Mouse (Mus musculus): Measurements from ENCODE around the gene Cdk8. TPM values are rescaled to one million over a fixed set of nuclear protein-coding genes. Genes with fewer than 3 reads are reported as not detected.

Gene Cdk8
- polyA plus RNA-seq, 1 experiment: 46.9 TPM

- no peak for DNase-seq
- H3K27me3 ChIP-seq (ENCODE audit: control insufficient read depth, insufficient read depth, low read length): no peaks in the 10 kb centered on the region
- 81% methylated on average over 9 of the region's 9 CpGs for WGBS
- H3K36me3 ChIP-seq (ENCODE audit: control insufficient read depth, insufficient read depth, low read length): no peaks in the 10 kb centered on the region
- no peak overlapping the region for H3K4me3 ChIP-seq (ENCODE audit: control insufficient read depth, insufficient read depth, low read length)
- no peaks in the 10 kb centered on the region for H3K4me1 ChIP-seq (replicated peaks; ENCODE audit: control insufficient read depth, insufficient read depth, low read length)
- TF ChIP-seq CTCF (IDR thresholded peaks at IDR 0.05; ENCODE audit: borderline replicate concordance, control insufficient read depth, extremely low read depth, insufficient read depth, low read length, poor library complexity): no peak
- TF ChIP-seq POLR2A (IDR thresholded peaks at IDR 0.05; ENCODE audit: control insufficient read depth, extremely low read depth, insufficient read depth, low read length, poor library complexity): no peak
- H3K27ac ChIP-seq (ENCODE audit: control insufficient read depth, insufficient read depth, low read length): no peak overlapping the region
Measured at GRCm38 (mm10) chr5:146270593-146270992, 39.6 kb downstream of the Cdk8 start.

GRCm38 (mm10) chr5:146271662-146272061 is 40.6 kb downstream of the Cdk8 start:
- Histone ChIP-seq H3K36me3 (ENCODE audit: control insufficient read depth, insufficient read depth, low read length) (no peaks in the 10 kb centered on the region), H3K27ac (ENCODE audit: control insufficient read depth, insufficient read depth, low read length) (no peak overlapping the region)

GRCm38 (mm10) chr5:146273096-146273495 is 42.1 kb downstream of the Cdk8 start:
- WGBS: 94% methylated on average over 4 of the region's 4 CpGs
- no peak for TF ChIP-seq CTCF (IDR thresholded peaks at IDR 0.05; ENCODE audit: borderline replicate concordance, control insufficient read depth, extremely low read depth, insufficient read depth, low read length, poor library complexity)
- no peak for TF ChIP-seq POLR2A (IDR thresholded peaks at IDR 0.05; ENCODE audit: control insufficient read depth, extremely low read depth, insufficient read depth, low read length, poor library complexity)
- no peak overlapping the region for H3K27ac ChIP-seq (ENCODE audit: control insufficient read depth, insufficient read depth, low read length)
- no peaks in the 10 kb centered on the region for H3K36me3 ChIP-seq (ENCODE audit: control insufficient read depth, insufficient read depth, low read length)
- H3K4me3 ChIP-seq (ENCODE audit: control insufficient read depth, insufficient read depth, low read length): no peak overlapping the region
- no peaks in the 10 kb centered on the region for H3K4me1 ChIP-seq (replicated peaks; ENCODE audit: control insufficient read depth, insufficient read depth, low read length)
- no peak for DNase-seq
- no peaks in the 10 kb centered on the region for H3K27me3 ChIP-seq (ENCODE audit: control insufficient read depth, insufficient read depth, low read length)

More at GRCm38 (mm10) chr5:146271662-146272061, 40.6 kb downstream of the Cdk8 start:
- DNase-seq: no peak
- 98% methylated on average over 5 of the region's 5 CpGs for WGBS
- Histone ChIP-seq H3K4me3 (ENCODE audit: control insufficient read depth, insufficient read depth, low read length) (no peak overlapping the region), H3K27me3 (ENCODE audit: control insufficient read depth, insufficient read depth, low read length) (no peaks in the 10 kb centered on the region), H3K4me1 (replicated peaks; ENCODE audit: control insufficient read depth, insufficient read depth, low read length) (no peaks in the 10 kb centered on the region)
- TF ChIP-seq POLR2A (IDR thresholded peaks at IDR 0.05; ENCODE audit: control insufficient read depth, extremely low read depth, insufficient read depth, low read length, poor library complexity): no peak
- TF ChIP-seq CTCF (IDR thresholded peaks at IDR 0.05; ENCODE audit: borderline replicate concordance, control insufficient read depth, extremely low read depth, insufficient read depth, low read length, poor library complexity): no peak

GRCm38 (mm10) chr5:146274420-146275045 is 43.5 kb downstream of the Cdk8 start:
- no peak for DNase-seq
- no peak overlapping the region for H3K4me3 ChIP-seq (ENCODE audit: control insufficient read depth, insufficient read depth, low read length)
- WGBS: 93% methylated on average over 4 of the region's 4 CpGs

DNA sequence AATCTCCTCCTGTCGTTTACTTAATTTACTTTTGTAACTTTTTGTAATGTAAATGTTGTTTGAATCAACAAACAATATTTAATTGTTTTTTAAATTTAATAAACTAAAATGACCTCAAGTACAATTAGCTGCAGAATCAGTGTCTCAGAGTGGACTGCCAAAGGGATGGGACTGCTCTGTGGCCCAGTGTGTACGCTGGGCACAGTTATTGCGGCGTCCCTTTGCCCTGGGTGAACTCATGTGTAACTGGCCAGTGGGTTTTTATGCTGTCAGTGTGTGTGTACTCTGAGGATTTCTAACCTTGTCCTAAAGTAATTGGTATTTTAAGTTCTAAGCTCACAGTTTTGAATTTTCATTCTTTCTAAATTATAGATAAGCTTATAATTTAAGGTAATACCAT is 46.5 kb downstream of the Cdk8 start:
- no peak overlapping the region for H3K27ac ChIP-seq (ENCODE audit: control insufficient read depth, insufficient read depth, low read length)
- H3K36me3 ChIP-seq (ENCODE audit: control insufficient read depth, insufficient read depth, low read length): no peaks in the 10 kb centered on the region
- no peaks in the 10 kb centered on the region for H3K27me3 ChIP-seq (ENCODE audit: control insufficient read depth, insufficient read depth, low read length)
- TF ChIP-seq CTCF (IDR thresholded peaks at IDR 0.05; ENCODE audit: borderline replicate concordance, control insufficient read depth, extremely low read depth, insufficient read depth, low read length, poor library complexity) (no peak), POLR2A (IDR thresholded peaks at IDR 0.05; ENCODE audit: control insufficient read depth, extremely low read depth, insufficient read depth, low read length, poor library complexity) (no peak)
- no peak for DNase-seq
- no peak overlapping the region for H3K4me3 ChIP-seq (ENCODE audit: control insufficient read depth, insufficient read depth, low read length)
- H3K4me1 ChIP-seq (replicated peaks; ENCODE audit: control insufficient read depth, insufficient read depth, low read length): peaks cover 3% of the 10 kb centered on the region; the same call in 1 of the 2 replicates
- 96% methylated on average over 4 of the region's 4 CpGs for WGBS

More at GRCm38 (mm10) chr5:146274420-146275045, 43.5 kb downstream of the Cdk8 start:
- Histone ChIP-seq H3K4me1 (replicated peaks; ENCODE audit: control insufficient read depth, insufficient read depth, low read length) (no peaks in the 10 kb centered on the region), H3K27ac (ENCODE audit: control insufficient read depth, insufficient read depth, low read length) (no peak overlapping the region), H3K27me3 (ENCODE audit: control insufficient read depth, insufficient read depth, low read length) (no peaks in the 10 kb centered on the region), H3K36me3 (ENCODE audit: control insufficient read depth, insufficient read depth, low read length) (no peaks in the 10 kb centered on the region)
- no peak for TF ChIP-seq CTCF (IDR thresholded peaks at IDR 0.05; ENCODE audit: borderline replicate concordance, control insufficient read depth, extremely low read depth, insufficient read depth, low read length, poor library complexity)
- no peak for TF ChIP-seq POLR2A (IDR thresholded peaks at IDR 0.05; ENCODE audit: control insufficient read depth, extremely low read depth, insufficient read depth, low read length, poor library complexity)

GRCm38 (mm10) chr5:146280012-146280411 is 49.0 kb downstream of the Cdk8 start:
- H3K4me1 ChIP-seq (replicated peaks; ENCODE audit: control insufficient read depth, insufficient read depth, low read length): peaks cover 3% of the 10 kb centered on the region; the same call in 1 of the 2 replicates
- no peak overlapping the region for H3K27ac ChIP-seq (ENCODE audit: control insufficient read depth, insufficient read depth, low read length)
- H3K36me3 ChIP-seq (ENCODE audit: control insufficient read depth, insufficient read depth, low read length): peaks cover 5% of the 10 kb centered on the region; the same call in 1 of the 2 replicates
- TF ChIP-seq POLR2A (IDR thresholded peaks at IDR 0.05; ENCODE audit: control insufficient read depth, extremely low read depth, insufficient read depth, low read length, poor library complexity) (no peak), CTCF (IDR thresholded peaks at IDR 0.05; ENCODE audit: borderline replicate concordance, control insufficient read depth, extremely low read depth, insufficient read depth, low read length, poor library complexity) (no peak)
- H3K4me3 ChIP-seq (ENCODE audit: control insufficient read depth, insufficient read depth, low read length): no peak overlapping the region
- no peaks in the 10 kb centered on the region for H3K27me3 ChIP-seq (ENCODE audit: control insufficient read depth, insufficient read depth, low read length)
- no peak for DNase-seq
